Mouse (Mus musculus): Measurements from ENCODE around the gene Plekhb1. TPM values are rescaled to one million over a fixed set of nuclear protein-coding genes. Genes with fewer than 3 reads are reported as not detected.

Gene Plekhb1
- polyA plus RNA-seq, 1 experiment from 2014 or later: 2.6 TPM

- Histone ChIP-seq H3K4me2 (replicated peaks; ENCODE audit: low read depth, low read length) (no peak overlapping the region), H3K9me3 (ENCODE audit: control insufficient read depth, low read length) (no peaks in the 10 kb centered on the region), H3K4me3 (ENCODE audit: low read length) (no peak overlapping the region), H3K4me1 (ENCODE audit: control insufficient read depth, insufficient read depth, low read length) (no peaks in the 10 kb centered on the region), H3K27me3 (ENCODE audit: control insufficient read depth, insufficient read depth, low read length) (no peaks in the 10 kb centered on the region), H3K27ac (ENCODE audit: low read depth, low read length) (no peak overlapping the region), H3K36me3 (ENCODE audit: control insufficient read depth, insufficient read depth, low read length) (no peaks in the 10 kb centered on the region), H3K9ac (ENCODE audit: low read depth, low read length) (no peak overlapping the region)
- WGBS: 74% methylated on average over 5 of the region's 5 CpGs
- no peak for ATAC-seq (ENCODE audit: low FRiP score, low TSS enrichment)
Observed at GRCm38 (mm10) chr7:100684081-100684480, 21.9 kb upstream of the Plekhb1 start.

GRCm38 (mm10) chr7:100683241-100683640 is 21.0 kb upstream of the Plekhb1 start:
- Histone ChIP-seq H3K4me1 (ENCODE audit: control insufficient read depth, insufficient read depth, low read length) (no peaks in the 10 kb centered on the region), H3K4me3 (ENCODE audit: low read length) (no peak overlapping the region), H3K9ac (ENCODE audit: low read depth, low read length) (no peak overlapping the region), H3K4me2 (replicated peaks; ENCODE audit: low read depth, low read length) (no peak overlapping the region), H3K36me3 (ENCODE audit: control insufficient read depth, insufficient read depth, low read length) (no peaks in the 10 kb centered on the region), H3K27me3 (ENCODE audit: control insufficient read depth, insufficient read depth, low read length) (no peaks in the 10 kb centered on the region), H3K9me3 (ENCODE audit: control insufficient read depth, low read length) (no peaks in the 10 kb centered on the region), H3K27ac (ENCODE audit: low read depth, low read length) (no peak overlapping the region)
- 89% methylated on average over 1 of the region's 1 CpGs for WGBS
- no peak for ATAC-seq (ENCODE audit: low FRiP score, low TSS enrichment)

- Histone ChIP-seq H3K4me3 (ENCODE audit: low read length) (no peak overlapping the region), H3K4me1 (ENCODE audit: control insufficient read depth, insufficient read depth, low read length) (no peaks in the 10 kb centered on the region), H3K27me3 (ENCODE audit: control insufficient read depth, insufficient read depth, low read length) (no peaks in the 10 kb centered on the region), H3K4me2 (replicated peaks; ENCODE audit: low read depth, low read length) (no peak overlapping the region), H3K9ac (ENCODE audit: low read depth, low read length) (no peak overlapping the region), H3K9me3 (ENCODE audit: control insufficient read depth, low read length) (no peaks in the 10 kb centered on the region), H3K36me3 (ENCODE audit: control insufficient read depth, insufficient read depth, low read length) (no peaks in the 10 kb centered on the region), H3K27ac (ENCODE audit: low read depth, low read length) (no peak overlapping the region)
- 56% methylated on average over 5 of the region's 5 CpGs for WGBS
- no peak for ATAC-seq (ENCODE audit: low FRiP score, low TSS enrichment)
Observed at GRCm38 (mm10) chr7:100681132-100681531, 18.9 kb upstream of the Plekhb1 start.

- Histone ChIP-seq H3K36me3 (ENCODE audit: control insufficient read depth, insufficient read depth, low read length) (no peaks in the 10 kb centered on the region), H3K27me3 (ENCODE audit: control insufficient read depth, insufficient read depth, low read length) (no peaks in the 10 kb centered on the region), H3K4me3 (ENCODE audit: low read length) (no peak overlapping the region), H3K4me2 (replicated peaks; ENCODE audit: low read depth, low read length) (no peak overlapping the region), H3K9me3 (ENCODE audit: control insufficient read depth, low read length) (no peaks in the 10 kb centered on the region), H3K9ac (ENCODE audit: low read depth, low read length) (no peak overlapping the region), H3K4me1 (ENCODE audit: control insufficient read depth, insufficient read depth, low read length) (no peaks in the 10 kb centered on the region), H3K27ac (ENCODE audit: low read depth, low read length) (0 out of 2 replicates have a peak overlapping the region, but pooled peaks have one; percentile 7)
- no peak for ATAC-seq (ENCODE audit: low FRiP score, low TSS enrichment)
- 50% methylated on average over 15 of the region's 15 CpGs for WGBS
Observed at GRCm38 (mm10) chr7:100678948-100679880, 17.0 kb upstream of the Plekhb1 start.

GRCm38 (mm10) chr7:100678052-100678451 is 15.8 kb upstream of the Plekhb1 start:
- Histone ChIP-seq H3K27me3 (ENCODE audit: control insufficient read depth, insufficient read depth, low read length) (no peaks in the 10 kb centered on the region), H3K27ac (ENCODE audit: low read depth, low read length) (no peak overlapping the region), H3K9me3 (ENCODE audit: control insufficient read depth, low read length) (no peaks in the 10 kb centered on the region), H3K4me3 (ENCODE audit: low read length) (no peak overlapping the region), H3K4me2 (replicated peaks; ENCODE audit: low read depth, low read length) (no peak overlapping the region), H3K36me3 (ENCODE audit: control insufficient read depth, insufficient read depth, low read length) (no peaks in the 10 kb centered on the region), H3K9ac (ENCODE audit: low read depth, low read length) (no peak overlapping the region), H3K4me1 (ENCODE audit: control insufficient read depth, insufficient read depth, low read length) (no peaks in the 10 kb centered on the region)
- 83% methylated on average over 5 of the region's 5 CpGs for WGBS
- ATAC-seq (ENCODE audit: low FRiP score, low TSS enrichment): no peak

- no peak overlapping the region for H3K4me2 ChIP-seq (replicated peaks; ENCODE audit: low read depth, low read length)
- no peaks in the 10 kb centered on the region for H3K27me3 ChIP-seq (ENCODE audit: control insufficient read depth, insufficient read depth, low read length)
- no peaks in the 10 kb centered on the region for H3K9me3 ChIP-seq (ENCODE audit: control insufficient read depth, low read length)
- no peak overlapping the region for H3K4me3 ChIP-seq (ENCODE audit: low read length)
- no peaks in the 10 kb centered on the region for H3K4me1 ChIP-seq (ENCODE audit: control insufficient read depth, insufficient read depth, low read length)
- H3K9ac ChIP-seq (ENCODE audit: low read depth, low read length): no peak overlapping the region
- H3K27ac ChIP-seq (ENCODE audit: low read depth, low read length): no peak overlapping the region
- no peak for ATAC-seq (ENCODE audit: low FRiP score, low TSS enrichment)
- no peaks in the 10 kb centered on the region for H3K36me3 ChIP-seq (ENCODE audit: control insufficient read depth, insufficient read depth, low read length)
- 94% methylated on average over 2 of the region's 2 CpGs for WGBS
Observed at GRCm38 (mm10) chr7:100674941-100675340, 12.7 kb upstream of the Plekhb1 start.

- Histone ChIP-seq H3K27me3 (ENCODE audit: control insufficient read depth, insufficient read depth, low read length) (no peaks in the 10 kb centered on the region), H3K4me2 (replicated peaks; ENCODE audit: low read depth, low read length) (no peak overlapping the region), H3K4me3 (ENCODE audit: low read length) (no peak overlapping the region), H3K36me3 (ENCODE audit: control insufficient read depth, insufficient read depth, low read length) (no peaks in the 10 kb centered on the region), H3K27ac (ENCODE audit: low read depth, low read length) (no peak overlapping the region), H3K9ac (ENCODE audit: low read depth, low read length) (no peak overlapping the region), H3K9me3 (ENCODE audit: control insufficient read depth, low read length) (no peaks in the 10 kb centered on the region), H3K4me1 (ENCODE audit: control insufficient read depth, insufficient read depth, low read length) (no peaks in the 10 kb centered on the region)
- 55% methylated on average over 7 of the region's 7 CpGs for WGBS
- no peak for ATAC-seq (ENCODE audit: low FRiP score, low TSS enrichment)
Observed at GRCm38 (mm10) chr7:100673452-100673851, 11.2 kb upstream of the Plekhb1 start.

GRCm38 (mm10) chr7:100670646-100671045 is 8.4 kb upstream of the Plekhb1 start:
- H3K9ac ChIP-seq (ENCODE audit: low read depth, low read length): no peak overlapping the region
- no peaks in the 10 kb centered on the region for H3K27me3 ChIP-seq (ENCODE audit: control insufficient read depth, insufficient read depth, low read length)
- no peak overlapping the region for H3K4me3 ChIP-seq (ENCODE audit: low read length)
- H3K36me3 ChIP-seq (ENCODE audit: control insufficient read depth, insufficient read depth, low read length): no peaks in the 10 kb centered on the region
- H3K4me2 ChIP-seq (replicated peaks; ENCODE audit: low read depth, low read length): no peak overlapping the region
- WGBS: 85% methylated on average over 5 of the region's 5 CpGs
- no peaks in the 10 kb centered on the region for H3K4me1 ChIP-seq (ENCODE audit: control insufficient read depth, insufficient read depth, low read length)
- ATAC-seq (ENCODE audit: low FRiP score, low TSS enrichment): no peak
- no peak overlapping the region for H3K27ac ChIP-seq (ENCODE audit: low read depth, low read length)
- no peaks in the 10 kb centered on the region for H3K9me3 ChIP-seq (ENCODE audit: control insufficient read depth, low read length)

- no peak overlapping the region for H3K27ac ChIP-seq (ENCODE audit: low read depth, low read length)
- ATAC-seq (ENCODE audit: low FRiP score, low TSS enrichment): peak; percentile 14; the same call in 1 of the 2 replicates
- WGBS: 50% methylated on average over 11 of the region's 11 CpGs
- no peaks in the 10 kb centered on the region for H3K4me1 ChIP-seq (ENCODE audit: control insufficient read depth, insufficient read depth, low read length)
- no peaks in the 10 kb centered on the region for H3K27me3 ChIP-seq (ENCODE audit: control insufficient read depth, insufficient read depth, low read length)
- no peak overlapping the region for H3K4me3 ChIP-seq (ENCODE audit: low read length)
- no peaks in the 10 kb centered on the region for H3K36me3 ChIP-seq (ENCODE audit: control insufficient read depth, insufficient read depth, low read length)
- no peak overlapping the region for H3K9ac ChIP-seq (ENCODE audit: low read depth, low read length)
- H3K9me3 ChIP-seq (ENCODE audit: control insufficient read depth, low read length): no peaks in the 10 kb centered on the region
- peak overlapping the region; percentile 32 for H3K4me2 ChIP-seq (replicated peaks; ENCODE audit: low read depth, low read length)
Observed at GRCm38 (mm10) chr7:100663729-100664304, 1.6 kb upstream of the Plekhb1 start.

Data from kidney, embryonic 14.5 days (tissue).